Mouse (Mus musculus) c-Kit-positive CD71-positive TER-119-positive erythroid progenitor cells, embryonic 14.5 days (primary cell): Measurements from ENCODE around the gene Smndc1.

ENCODE experiments used
- DNase-seq: peaks from one replicate; pipeline ENCODE4 v3.0.0-alpha.2; 2013; ENCODE audit warnings: low spot score

Gene Smndc1

DNA sequence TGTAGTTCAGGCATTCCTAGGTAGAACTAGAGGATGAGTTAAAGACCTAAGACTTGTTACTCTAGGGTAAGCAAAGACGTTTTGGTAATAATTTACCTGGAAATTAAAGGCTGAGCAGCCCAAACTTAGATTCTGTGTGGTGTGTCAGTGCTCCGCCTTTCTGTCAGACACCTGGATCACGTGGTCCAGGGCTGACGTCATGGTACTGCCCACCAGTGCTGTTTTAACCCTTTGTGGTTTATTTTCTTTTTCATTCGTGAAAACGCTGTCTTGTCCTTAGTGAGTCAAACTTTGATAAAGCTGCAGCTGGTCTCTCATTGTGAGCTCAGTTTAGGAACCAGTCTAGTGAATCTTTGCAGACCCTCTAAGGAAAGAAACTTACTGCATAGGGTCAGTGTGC lies 50.0 kb downstream of the Smndc1 start:
- no peak for DNase-seq

DNA sequence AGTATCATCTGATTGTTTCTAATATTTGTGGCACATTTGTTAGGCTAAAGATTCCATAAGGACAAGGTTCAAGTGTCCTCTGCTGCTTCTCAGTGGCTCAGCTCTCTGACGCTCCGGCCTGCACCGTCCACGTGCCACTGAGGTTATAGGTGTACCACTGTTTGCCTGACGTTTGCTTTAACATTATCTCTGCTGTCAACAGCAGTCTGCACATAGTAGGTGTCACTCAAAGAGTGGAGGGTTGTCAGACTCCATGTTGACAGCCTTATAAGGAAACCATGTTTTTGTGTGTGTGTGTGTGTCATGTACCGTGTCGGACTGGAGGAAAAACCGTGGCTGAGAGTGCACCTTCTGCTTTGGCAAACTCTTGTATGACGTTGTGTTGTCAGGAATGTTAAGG lies 55.1 kb downstream of the Smndc1 start:
- no peak for DNase-seq

DNA sequence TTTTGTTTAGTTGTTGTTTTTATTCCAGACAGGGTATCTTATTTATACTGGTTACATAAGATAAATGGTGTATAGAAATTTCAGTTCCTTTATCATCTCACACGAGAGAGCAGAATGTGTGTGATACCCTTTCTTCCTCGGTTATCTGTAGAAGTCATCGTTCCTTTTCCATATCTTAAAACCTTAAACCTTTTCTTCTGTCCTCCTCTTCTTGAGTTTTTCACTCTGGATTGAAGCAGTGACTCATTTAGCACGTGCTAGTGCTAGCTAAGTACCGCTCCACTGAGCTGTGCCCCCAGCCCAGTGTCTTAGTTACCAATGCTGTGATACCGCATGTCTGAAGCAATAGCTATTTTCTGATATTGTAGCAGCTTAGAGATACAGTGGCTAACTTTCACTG lies 56.6 kb downstream of the Smndc1 start:
- no peak for DNase-seq

DNA sequence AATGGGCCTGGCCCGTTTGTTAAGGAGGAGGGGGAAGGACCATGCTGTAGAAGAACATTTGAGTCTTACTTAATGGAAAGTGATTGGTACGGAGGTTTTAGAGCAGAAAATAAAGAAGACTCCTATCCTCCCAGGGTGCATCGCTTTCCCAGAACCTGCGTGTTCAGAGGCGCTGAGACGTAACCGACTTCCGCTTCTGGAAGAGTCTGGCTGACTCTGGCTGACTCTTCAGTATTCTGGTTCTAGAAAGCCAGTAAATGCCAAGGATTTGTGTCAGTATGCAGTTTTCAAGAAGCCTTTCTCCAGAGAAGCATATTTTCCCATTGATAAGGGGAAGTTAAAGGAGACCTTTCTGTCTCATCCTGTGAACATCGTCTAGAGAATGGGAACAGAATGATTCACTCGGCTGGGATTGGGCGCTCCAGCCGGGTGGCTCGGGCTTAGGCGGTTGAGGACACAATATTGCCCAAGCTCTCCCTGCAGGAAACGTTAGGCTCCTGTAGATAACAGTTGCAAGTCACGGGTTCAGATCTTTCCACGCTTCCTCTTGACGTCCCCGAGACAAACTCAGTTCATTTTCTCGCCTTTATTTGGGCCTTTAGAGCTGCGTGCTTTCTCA lies 58.4 kb downstream of the Smndc1 start:
- DNase-seq, result no peak

DNA sequence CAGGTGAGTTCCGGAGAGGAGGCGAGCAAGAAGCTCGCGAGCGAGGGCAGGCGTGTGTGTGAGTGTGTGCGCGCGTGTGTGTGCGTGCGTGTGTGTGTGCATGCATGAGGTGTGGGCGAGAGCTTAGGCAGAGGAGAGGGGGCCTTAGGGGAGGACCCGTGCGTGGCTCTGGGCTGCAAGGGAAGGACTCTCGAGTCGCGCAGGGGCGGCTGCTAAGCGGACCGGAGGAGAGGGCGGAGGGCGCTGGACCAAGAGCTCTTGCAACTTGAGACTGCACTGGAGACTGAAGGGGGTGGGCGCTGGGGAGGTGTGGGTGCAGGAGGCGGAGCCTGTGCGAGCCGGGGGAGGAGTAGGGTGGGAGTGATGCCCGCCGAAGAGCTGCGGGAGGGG lies 60.4 kb downstream of the Smndc1 start:
- no peak for DNase-seq
